Mouse (Mus musculus) neural tube, embryonic 15.5 days (tissue): Measurements from ENCODE around the gene Cacybp. TPM values are rescaled to one million over a fixed set of nuclear protein-coding genes. Genes with fewer than 3 reads are reported as not detected.

ENCODE experiments used
- ATAC-seq: fragments of 200-750 bp; cut with Nextera tagmentation; 2 replicates; pipeline ENCODE4 v1.8.0; 2017; ENCODE audit warnings: mild to moderate bottlenecking, moderate TSS enrichment, moderate library complexity; ENCODE audit not compliant: low FRiP score
- H3K27ac ChIP-seq: fragments of 300-500 bp; sonication (generic); replicated peaks from 2 replicates; pipeline ENCODE4 v1.5.1; 2015; ENCODE audit warnings: mild to moderate bottlenecking, inconsistent platforms
- H3K27me3 ChIP-seq: fragments of 300-500 bp; sonication (generic); replicated peaks from 2 replicates; pipeline ENCODE4 v1.6.1; 2015; ENCODE audit warnings: inconsistent platforms
- H3K36me3 ChIP-seq: fragments of 300-500 bp; sonication (generic); 2 replicates; pipeline ENCODE4 v1.6.1; 2015; ENCODE audit warnings: inconsistent platforms
- H3K4me1 ChIP-seq: fragments of 300-500 bp; sonication (generic); 2 replicates; pipeline ENCODE4 v1.6.1; 2015; ENCODE audit warnings: inconsistent platforms
- H3K4me2 ChIP-seq: fragments of 300-500 bp; sonication (generic); 2 replicates; pipeline ENCODE4 v1.6.1; 2015; ENCODE audit warnings: inconsistent platforms, mild to moderate bottlenecking, moderate library complexity
- H3K4me3 ChIP-seq: fragments of 300-500 bp; sonication (generic); replicated peaks from 2 replicates; pipeline ENCODE4 v1.5.1; 2015; ENCODE audit warnings: mild to moderate bottlenecking, inconsistent platforms
- H3K9ac ChIP-seq: fragments of 300-500 bp; sonication (generic); replicated peaks from 2 replicates; pipeline ENCODE4 v1.6.1; 2015; ENCODE audit warnings: mild to moderate bottlenecking, inconsistent platforms
- H3K9me3 ChIP-seq: fragments of 300-500 bp; sonication (generic); replicated peaks from 2 replicates; pipeline ENCODE4 v1.6.1; 2016; ENCODE audit warnings: inconsistent platforms
- WGBS: fragments of 180-500 bp; shearing (Covaris S2); methylation state at CpG from one replicate; pipeline ENCODE4 v1.1.7; 2015; ENCODE audit warnings: mixed read lengths; 5-methylcytosine and 5-hydroxymethylcytosine counted together
- polyA plus RNA-seq: library from polyadenylated mRNA; unstranded; fragments of >200 nt; fragmentation: Nextera tagmentation; extraction: Ambion mirVana; gene quantifications from 2 replicates; pipeline ENCODE4 v1.2.1, GENCODE M21; 2015

The Cacybp gene
- polyA plus RNA-seq, 1 experiment from 2014 or later, result 278 TPM

DNA sequence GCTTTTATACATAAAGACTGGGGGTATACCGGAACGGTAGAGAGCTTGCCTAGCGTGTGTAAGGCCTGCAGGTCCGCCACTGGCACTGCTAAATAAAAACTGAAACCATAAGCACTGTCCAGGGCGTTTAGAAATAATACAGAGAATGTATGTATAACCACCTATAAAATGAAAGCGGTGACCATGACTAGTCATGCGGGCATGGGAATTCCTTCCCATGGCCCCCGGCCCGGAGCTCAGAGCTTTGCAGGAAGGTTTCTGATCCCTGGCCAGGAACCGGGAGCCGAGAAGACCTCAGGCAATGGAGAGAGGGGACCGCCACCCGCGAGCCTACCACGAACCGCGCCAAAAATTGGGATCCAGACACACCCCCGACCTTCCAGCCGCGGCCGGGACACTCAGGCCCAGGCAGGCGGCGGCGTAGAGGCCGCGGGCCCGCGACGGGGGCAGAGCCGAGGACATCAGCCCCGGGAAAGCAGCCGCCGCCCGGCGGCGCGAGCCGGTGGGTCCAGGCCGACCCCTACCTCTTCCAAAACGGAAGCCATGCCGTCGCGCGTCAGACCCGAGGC lies 468 bp downstream of the Cacybp start:
- peaks cover 28% of the 10 kb centered on the region for H3K4me1 ChIP-seq
- H3K36me3 ChIP-seq, result peaks cover 7% of the 10 kb centered on the region
- ATAC-seq, result peak; percentile 3; the same call in 1 of the 2 replicates
- peak overlapping the region; percentile 61 for H3K4me2 ChIP-seq
- no peaks in the 10 kb centered on the region for H3K27me3 ChIP-seq
- under 1% methylated on average over 45 of the region's 45 CpGs for WGBS
- H3K9ac ChIP-seq, result peak overlapping the region; percentile 71
- no peaks in the 10 kb centered on the region for H3K9me3 ChIP-seq
- H3K27ac ChIP-seq, result peak overlapping the region; percentile 99
- peak overlapping the region; percentile 84 for H3K4me3 ChIP-seq

- Histone ChIP-seq H3K9ac (peak overlapping the region; percentile 71), H3K4me1 (peaks cover 28% of the 10 kb centered on the region), H3K27me3 (no peaks in the 10 kb centered on the region), H3K9me3 (no peaks in the 10 kb centered on the region), H3K36me3 (peaks cover 13% of the 10 kb centered on the region), H3K4me2 (peak overlapping the region; percentile 61), H3K4me3 (peak overlapping the region; percentile 84), H3K27ac (peak overlapping the region; percentile 99)
- WGBS, result 3% methylated on average over 8 of the region's 8 CpGs
- ATAC-seq, result no peak
These were observed 1.0 kb downstream of the Cacybp start for GRCm38 (mm10) chr1:160211597-160212122.

- Histone ChIP-seq H3K27me3 (no peaks in the 10 kb centered on the region), H3K4me1 (peaks cover 28% of the 10 kb centered on the region), H3K27ac (no peak overlapping the region), H3K9me3 (no peaks in the 10 kb centered on the region), H3K9ac (no peak overlapping the region), H3K36me3 (peaks cover 22% of the 10 kb centered on the region), H3K4me3 (peak overlapping the region; percentile 84), H3K4me2 (peak overlapping the region; percentile 61)
- 65% methylated on average over 3 of the region's 3 CpGs for WGBS
- no peak for ATAC-seq
These were observed 2.1 kb downstream of the Cacybp start for GRCm38 (mm10) chr1:160210566-160210965.

DNA sequence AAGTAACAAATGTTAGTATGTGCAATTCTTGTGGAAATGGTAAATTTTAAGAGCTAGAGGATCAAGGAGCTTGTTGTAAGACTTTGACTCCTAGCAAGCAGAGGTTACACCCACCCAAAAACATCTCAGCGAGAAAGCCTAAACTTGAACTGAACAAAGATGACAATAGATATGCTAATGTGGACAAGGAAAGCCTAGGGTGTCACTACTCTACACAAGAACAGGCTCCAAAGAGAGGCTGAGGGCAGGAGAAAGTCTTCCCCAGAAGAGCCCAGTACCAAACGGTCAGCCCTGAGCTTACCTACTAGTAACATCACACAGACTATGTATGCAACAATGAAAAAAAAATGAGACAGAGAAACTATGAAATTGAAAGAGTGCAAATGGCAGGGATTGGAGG lies 2.8 kb downstream of the Cacybp start:
- WGBS, result 27% methylated on average over 2 of the region's 2 CpGs
- Histone ChIP-seq H3K27ac (no peak overlapping the region), H3K4me3 (no peak overlapping the region), H3K4me2 (peak overlapping the region; percentile 22), H3K36me3 (peaks cover 28% of the 10 kb centered on the region), H3K4me1 (peaks cover 28% of the 10 kb centered on the region), H3K9me3 (no peaks in the 10 kb centered on the region), H3K27me3 (no peaks in the 10 kb centered on the region), H3K9ac (no peak overlapping the region)
- no peak for ATAC-seq

DNA sequence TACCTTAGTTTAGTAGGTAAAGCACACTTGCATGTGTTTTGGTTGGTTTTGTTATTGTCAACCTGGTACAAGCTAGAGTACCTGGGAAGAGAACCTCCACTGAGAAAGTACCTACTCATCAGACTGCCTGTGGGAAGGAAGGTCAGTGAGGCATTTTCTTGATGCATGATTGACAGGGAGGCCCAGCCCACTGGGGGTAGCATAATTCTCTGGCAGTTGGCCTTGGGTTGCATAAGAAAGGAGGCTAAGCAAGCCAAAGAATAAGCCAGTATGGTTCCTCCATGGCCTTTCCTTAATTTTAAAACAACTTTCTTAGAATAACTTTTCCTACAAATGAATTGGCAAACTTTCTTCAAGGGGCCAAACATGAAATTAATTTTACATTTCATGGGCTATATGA lies 7.2 kb downstream of the Cacybp start:
- no peaks in the 10 kb centered on the region for H3K27me3 ChIP-seq
- H3K4me3 ChIP-seq, result no peak overlapping the region
- peaks cover 56% of the 10 kb centered on the region for H3K36me3 ChIP-seq
- H3K4me1 ChIP-seq, result peaks cover 8% of the 10 kb centered on the region
- no peak overlapping the region for H3K27ac ChIP-seq
- H3K9ac ChIP-seq, result no peak overlapping the region
- no peak overlapping the region for H3K4me2 ChIP-seq
- ATAC-seq, result no peak
- no peaks in the 10 kb centered on the region for H3K9me3 ChIP-seq

DNA sequence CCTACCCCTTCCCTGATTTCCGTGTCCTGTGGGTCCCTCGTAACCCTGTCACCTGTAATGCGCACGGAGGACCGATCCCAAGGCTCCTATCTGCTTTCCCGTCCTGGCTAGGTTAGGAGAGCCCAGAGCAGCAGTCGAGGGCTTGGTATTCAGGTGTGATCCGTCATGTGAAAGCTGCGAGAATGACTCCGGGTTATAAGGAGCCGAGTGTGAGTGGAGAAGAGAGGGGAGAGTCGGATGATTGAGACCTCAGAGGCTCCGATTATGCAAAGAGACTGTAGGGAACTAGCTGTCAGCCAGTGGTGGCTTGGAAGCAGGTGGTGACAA lies 17.4 kb downstream of the Cacybp start:
- peak overlapping the region; percentile 76 for H3K4me3 ChIP-seq
- H3K27ac ChIP-seq, result peak overlapping the region; percentile 84
- peak; percentile 63 for ATAC-seq
- no peaks in the 10 kb centered on the region for H3K9me3 ChIP-seq
- peaks cover 20% of the 10 kb centered on the region for H3K36me3 ChIP-seq
- peak overlapping the region; percentile 76 for H3K9ac ChIP-seq
- H3K4me2 ChIP-seq, result peak overlapping the region; percentile 71
- H3K27me3 ChIP-seq, result no peaks in the 10 kb centered on the region
- H3K4me1 ChIP-seq, result peaks cover 14% of the 10 kb centered on the region
- WGBS, result under 1% methylated on average over 13 of the region's 13 CpGs

DNA sequence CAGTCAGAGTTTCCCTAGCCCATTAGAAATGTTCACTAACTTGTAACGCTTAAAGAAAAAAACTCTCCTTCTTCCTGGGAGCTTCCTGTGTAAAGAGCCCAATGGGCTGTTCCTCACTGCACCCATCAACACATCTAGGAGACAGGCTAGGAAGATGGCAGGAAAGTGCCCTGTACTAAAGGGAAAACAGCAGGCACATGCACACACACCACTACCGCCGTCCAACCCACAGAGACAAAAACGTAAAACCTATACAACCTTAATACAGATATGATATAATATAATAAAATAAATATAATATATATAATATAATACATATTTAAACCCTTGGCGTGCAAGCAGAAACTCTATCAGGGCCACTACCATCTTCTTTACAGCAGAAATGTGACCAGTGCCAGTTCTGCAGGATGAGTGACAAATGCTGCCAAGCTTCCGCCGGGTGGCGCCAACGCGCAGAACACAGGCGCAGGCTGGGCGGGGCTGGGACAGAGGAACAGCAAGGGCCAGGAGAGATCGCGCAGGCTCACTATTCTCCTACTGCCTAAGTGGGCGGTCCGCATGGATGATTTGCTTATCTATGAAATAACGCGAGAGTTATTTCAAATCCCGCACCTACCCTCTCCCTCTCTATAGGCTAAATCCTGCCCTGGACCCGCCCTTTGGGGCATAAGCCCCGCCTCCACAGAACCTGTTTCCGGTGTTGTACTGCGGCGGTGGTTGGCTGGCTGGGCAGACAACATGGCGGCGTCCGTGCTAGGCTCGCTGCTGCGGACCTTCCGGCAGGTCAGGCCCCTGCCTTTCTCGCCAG lies 17.9 kb downstream of the Cacybp start, which contains the start of gene Mrps14:
Mrps14 (plus strand) TSS at position 687 of the 808 bp plus-strand sequence.
- H3K4me3 ChIP-seq, result peak within 1 kb of the TSS; percentile 76
- ATAC-seq, result peak; percentile 99
- no peaks in the 10 kb centered on the region for H3K9me3 ChIP-seq
- H3K36me3 ChIP-seq, result peaks cover 17% of the 10 kb centered on the region
- no peaks in the 10 kb centered on the region for H3K27me3 ChIP-seq
- H3K4me1 ChIP-seq, result peaks cover 14% of the 10 kb centered on the region
- H3K9ac ChIP-seq, result peak within 1 kb of the TSS; percentile 76
- WGBS, result 8% methylated on average over 31 of the region's 31 CpGs
- peak within 1 kb of the TSS; percentile 84 for H3K27ac ChIP-seq
- H3K4me2 ChIP-seq, result peak within 1 kb of the TSS; percentile 71

DNA sequence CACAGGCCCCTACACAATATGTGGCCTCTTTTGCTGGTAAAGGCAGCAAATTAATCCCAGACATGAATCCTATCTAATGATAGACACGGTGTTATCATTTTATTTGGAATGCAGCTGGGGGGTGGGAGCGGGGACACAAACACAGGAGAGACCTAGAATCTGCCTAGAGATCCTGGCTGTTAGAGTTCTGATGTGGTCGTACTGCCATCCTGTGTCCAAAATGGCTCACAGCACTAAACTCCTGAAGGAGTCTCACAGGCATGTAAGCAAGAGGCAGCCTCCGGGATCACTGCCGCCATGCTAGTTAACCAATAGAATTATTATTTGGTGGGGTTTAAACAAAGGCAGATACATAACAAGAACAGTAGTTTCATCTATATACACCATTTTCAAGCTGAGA lies 28.2 kb downstream of the Cacybp start:
- peak; percentile 93 for ATAC-seq

DNA sequence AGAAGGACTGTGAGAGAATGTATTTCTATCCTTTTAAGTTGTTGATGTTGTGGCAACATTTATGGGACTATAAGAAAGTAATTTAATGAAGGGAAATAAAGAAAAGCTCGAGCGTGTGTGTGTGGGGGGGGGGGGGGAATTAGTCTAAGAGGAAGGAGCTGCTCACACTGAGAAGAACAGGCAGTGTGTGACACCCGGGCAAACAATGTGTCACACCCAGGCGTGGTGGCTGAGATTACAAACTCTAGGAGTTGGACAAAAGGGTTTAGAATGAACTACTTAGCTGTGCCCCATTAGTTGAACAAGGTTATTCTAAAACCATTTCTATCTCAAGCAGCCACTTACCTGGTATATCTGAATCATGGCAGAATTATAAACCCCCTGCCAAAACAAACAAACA lies 31.5 kb downstream of the Cacybp start:
- no peak for ATAC-seq
- Histone ChIP-seq H3K4me2 (no peak overlapping the region), H3K9ac (no peak overlapping the region), H3K27me3 (no peaks in the 10 kb centered on the region), H3K4me3 (no peak overlapping the region), H3K9me3 (no peaks in the 10 kb centered on the region), H3K36me3 (no peaks in the 10 kb centered on the region), H3K4me1 (peaks cover 6% of the 10 kb centered on the region; the same call in 1 of the 2 replicates), H3K27ac (no peak overlapping the region)
- 67% methylated on average over 4 of the region's 4 CpGs for WGBS

More for the DNA sequence above, 28.2 kb downstream of the Cacybp start:
- Histone ChIP-seq H3K27me3 (no peaks in the 10 kb centered on the region), H3K36me3 (no peaks in the 10 kb centered on the region), H3K9me3 (no peaks in the 10 kb centered on the region), H3K4me3 (no peak overlapping the region), H3K4me1 (peaks cover 6% of the 10 kb centered on the region; the same call in 1 of the 2 replicates), H3K27ac (no peak overlapping the region), H3K4me2 (no peak overlapping the region; the same call in 1 of the 2 replicates), H3K9ac (no peak overlapping the region)
- 12% methylated on average over 5 of the region's 5 CpGs for WGBS

DNA sequence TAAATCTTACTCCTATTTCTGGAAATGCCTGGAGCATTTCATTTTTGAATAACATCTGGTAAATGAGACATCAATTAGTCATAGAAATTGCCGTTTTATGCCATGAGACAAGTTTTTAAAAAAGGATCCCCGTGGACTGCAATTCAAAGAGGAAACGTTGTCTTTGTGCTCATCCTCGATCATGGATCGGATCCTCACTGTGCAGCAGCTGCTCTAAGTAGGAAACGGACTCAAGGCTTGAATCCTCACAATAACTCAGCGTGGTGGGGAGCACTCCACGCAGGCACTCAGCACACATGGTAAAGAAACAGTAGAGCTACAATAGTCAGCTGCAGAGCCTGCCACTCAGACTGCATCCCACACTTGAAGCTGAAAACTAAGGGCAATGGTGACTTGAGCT lies 35.8 kb downstream of the Cacybp start:
- ATAC-seq, result no peak
- Histone ChIP-seq H3K27me3 (no peaks in the 10 kb centered on the region), H3K4me3 (no peak overlapping the region), H3K9ac (no peak overlapping the region), H3K4me1 (no peaks in the 10 kb centered on the region), H3K36me3 (no peaks in the 10 kb centered on the region), H3K4me2 (no peak overlapping the region), H3K27ac (no peak overlapping the region), H3K9me3 (no peaks in the 10 kb centered on the region)
- 57% methylated on average over 8 of the region's 8 CpGs for WGBS

GRCm38 (mm10) chr1:160166600-160166999 lies 46.1 kb downstream of the Cacybp start:
- Histone ChIP-seq H3K4me1 (no peaks in the 10 kb centered on the region), H3K4me3 (no peak overlapping the region), H3K27me3 (no peaks in the 10 kb centered on the region), H3K9me3 (no peaks in the 10 kb centered on the region), H3K4me2 (no peak overlapping the region), H3K27ac (no peak overlapping the region), H3K36me3 (no peaks in the 10 kb centered on the region), H3K9ac (no peak overlapping the region)
- ATAC-seq, result no peak
- WGBS, result 73% methylated on average over 4 of the region's 5 CpGs

DNA sequence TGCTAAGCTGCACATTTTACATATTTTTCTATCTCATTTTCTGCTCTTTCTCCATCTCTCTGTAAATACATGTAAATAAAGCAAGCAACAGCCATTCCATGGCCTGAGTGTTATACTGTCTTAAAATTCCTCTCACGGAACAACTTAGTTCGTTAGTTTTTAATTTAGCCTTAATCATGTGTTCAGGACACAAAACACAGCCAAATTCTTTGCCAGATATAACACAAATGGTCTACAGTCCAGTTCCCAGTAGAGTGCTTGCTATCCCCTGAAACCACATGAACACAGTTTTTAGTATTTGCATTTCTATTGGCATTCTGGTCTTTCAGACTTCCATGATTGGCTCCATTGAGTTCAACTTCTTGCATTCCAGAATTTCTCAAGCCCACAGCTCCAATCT lies 54.5 kb downstream of the Cacybp start:
- Histone ChIP-seq H3K4me1 (no peaks in the 10 kb centered on the region), H3K27me3 (no peaks in the 10 kb centered on the region), H3K36me3 (no peaks in the 10 kb centered on the region), H3K27ac (no peak overlapping the region), H3K9ac (no peak overlapping the region), H3K4me2 (no peak overlapping the region), H3K9me3 (no peaks in the 10 kb centered on the region), H3K4me3 (no peak overlapping the region)
- 86% methylated on average over 2 of the region's 2 CpGs for WGBS
- no peak for ATAC-seq
